Mouse (Mus musculus): Measurements from ENCODE around the gene Atad5. TPM values are rescaled to one million over a fixed set of nuclear protein-coding genes. Genes with fewer than 3 reads are reported as not detected.
"Not testable (repeated sequence)": the region's sequence is repeated elsewhere in the genome, so short reads cannot be mapped to it uniquely, and the experiment has no call there.

Atad5 gene
- 1 to 10 TPM; 2.6 to 8.1 (median 3.1) TPM for polyA plus RNA-seq (2017; shearing (Covaris generic))

- peak; percentile 73 for ATAC-seq
Observed at GRCm38 (mm10) chr11:80088917-80089816, at the start of gene Atad5. TSS of gene Atad5 (plus strand) at chr11:80089400.

- ATAC-seq, result peak; percentile 67
Observed at GRCm38 (mm10) chr11:80042615-80043418, 46.4 kb upstream of the Atad5 start.

- peak; percentile 84 for ATAC-seq
Observed at GRCm38 (mm10) chr11:80043419-80043817, 45.8 kb upstream of the Atad5 start.

- no peak for ATAC-seq
Observed at GRCm38 (mm10) chr11:80046856-80047255, 42.3 kb upstream of the Atad5 start.

- ATAC-seq, result no peak
Observed at GRCm38 (mm10) chr11:80050088-80050487, 39.1 kb upstream of the Atad5 start.

- ATAC-seq, result no peak
Observed at GRCm38 (mm10) chr11:80052456-80052855, 36.7 kb upstream of the Atad5 start.

- ATAC-seq, result no peak
Observed at GRCm38 (mm10) chr11:80053171-80053570, 36.0 kb upstream of the Atad5 start.

GRCm38 (mm10) chr11:80054659-80055058 is 34.5 kb upstream of the Atad5 start:
- no peak for ATAC-seq

- ATAC-seq, result no peak
Observed at GRCm38 (mm10) chr11:80056141-80056540, 33.1 kb upstream of the Atad5 start.

- ATAC-seq, result no peak
Observed at GRCm38 (mm10) chr11:80062159-80062558, 27.0 kb upstream of the Atad5 start.

GRCm38 (mm10) chr11:80066373-80066772 is 22.8 kb upstream of the Atad5 start:
- not testable (repeated sequence) for ATAC-seq

- peak; percentile 76 for ATAC-seq
Observed at GRCm38 (mm10) chr11:80067558-80067957, 21.6 kb upstream of the Atad5 start.

GRCm38 (mm10) chr11:80069815-80070214 is 19.4 kb upstream of the Atad5 start:
- ATAC-seq, result no peak

- ATAC-seq, result no peak
Observed at GRCm38 (mm10) chr11:80071039-80071438, 18.2 kb upstream of the Atad5 start.

- ATAC-seq, result peak; percentile 22
Observed at GRCm38 (mm10) chr11:80072365-80072764, 16.8 kb upstream of the Atad5 start.

GRCm38 (mm10) chr11:80075608-80076277 is 13.5 kb upstream of the Atad5 start:
- ATAC-seq, result peak; percentile 39

- ATAC-seq, result no peak
Observed at GRCm38 (mm10) chr11:80077784-80078545, 11.2 kb upstream of the Atad5 start.

- no peak for ATAC-seq
Observed at GRCm38 (mm10) chr11:80078831-80079230, 10.4 kb upstream of the Atad5 start.

GRCm38 (mm10) chr11:80079751-80080150 is 9.4 kb upstream of the Atad5 start:
- ATAC-seq, result no peak

GRCm38 (mm10) chr11:80080381-80080825 is 8.8 kb upstream of the Atad5 start:
- peak; percentile 12 for ATAC-seq

GRCm38 (mm10) chr11:80080826-80081728 is 8.1 kb upstream of the Atad5 start, which contains the start of gene Crlf3:
TSS of gene Crlf3 (minus strand) at chr11:80080991.
- ATAC-seq, result peak; percentile 88
